Mouse (Mus musculus): ENCODE data around the gene Rapgef6. TPM values are rescaled to one million over a fixed set of nuclear protein-coding genes. Genes with fewer than 3 reads are reported as not detected.

The Rapgef6 gene
- polyA plus RNA-seq, 1 experiment from 2014 or later, result 20.1 TPM

DNA sequence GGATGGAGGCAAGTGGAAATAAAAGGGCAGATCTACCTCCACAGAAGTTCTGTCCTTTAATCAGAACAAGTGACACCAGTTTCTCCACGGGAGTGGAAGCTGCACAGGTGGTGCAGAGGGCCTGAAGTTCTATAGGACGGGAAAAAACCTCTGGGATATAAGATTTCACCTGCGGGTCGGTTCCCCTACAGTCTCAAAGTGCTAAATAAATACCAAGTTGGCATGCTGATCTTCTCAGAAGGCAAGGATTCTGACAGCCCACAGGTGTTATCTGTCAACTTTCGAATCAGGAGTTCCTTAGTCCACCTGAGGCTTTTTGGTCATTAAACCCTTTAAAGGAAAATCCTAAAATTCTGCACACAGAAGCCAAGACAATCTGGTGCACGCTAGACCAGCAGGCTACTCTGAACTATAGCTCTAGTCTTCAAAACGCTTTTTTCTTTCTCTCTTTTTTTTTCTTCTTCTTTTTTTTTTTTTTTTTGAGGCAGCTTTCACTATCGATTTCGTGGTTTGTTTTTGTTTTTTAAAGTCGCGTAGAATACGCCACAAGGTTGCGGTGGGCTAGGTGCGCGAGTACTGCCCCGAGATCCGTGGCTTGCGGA lies 619 bp upstream of the Rapgef6 start:
- H3K4me1 ChIP-seq (ENCODE audit: control insufficient read depth, low read depth, low read length), result peaks cover 18% of the 10 kb centered on the region
- peak overlapping the region; percentile 98 for H3K4me3 ChIP-seq (ENCODE audit: low read depth, low read length)
- ATAC-seq (ENCODE audit: low read depth), result no peak
- H3K9ac ChIP-seq (ENCODE audit: low read depth, low read length), result peak overlapping the region; percentile 74
- no peaks in the 10 kb centered on the region for H3K9me3 ChIP-seq (replicated peaks; ENCODE audit: control insufficient read depth, low read length)
- no peaks in the 10 kb centered on the region for H3K27me3 ChIP-seq (ENCODE audit: control insufficient read depth, insufficient read depth, low read depth, low read length)
- no peaks in the 10 kb centered on the region for H3K36me3 ChIP-seq (ENCODE audit: control insufficient read depth, insufficient read depth)
- H3K27ac ChIP-seq (ENCODE audit: low read length), result peak overlapping the region; percentile 97
- peak overlapping the region; percentile 85 for H3K4me2 ChIP-seq (ENCODE audit: low read depth, low read length)
- 2% methylated on average over 18 of the region's 18 CpGs for WGBS (ENCODE audit: insufficient replicate concordance)

DNA sequence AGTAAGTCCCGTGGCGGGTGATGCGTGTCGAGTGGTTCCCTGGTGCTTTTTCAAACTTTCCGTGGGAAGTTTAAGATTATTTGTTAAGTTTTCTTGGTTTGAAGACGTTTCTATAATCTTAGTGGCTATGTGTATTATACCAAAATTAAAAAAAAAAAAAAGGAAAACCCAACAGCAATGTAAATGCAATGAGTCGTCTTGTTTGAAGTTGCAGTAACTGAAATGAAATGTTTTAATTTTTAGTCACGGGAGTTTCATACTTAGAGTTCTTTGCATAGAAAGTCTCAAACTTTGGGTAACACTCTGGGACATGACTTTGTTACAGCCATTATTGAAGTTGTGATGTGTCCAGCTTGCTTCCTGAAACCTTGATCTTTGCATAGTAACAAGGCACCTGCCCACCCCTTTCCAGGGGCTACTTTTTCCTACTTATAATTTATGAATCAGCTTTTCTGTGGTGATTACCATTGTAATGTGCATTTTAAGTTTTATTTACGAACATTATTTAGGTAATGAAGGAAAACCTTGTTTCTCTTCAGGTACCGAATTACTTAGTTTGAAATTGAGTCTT lies 869 bp downstream of the Rapgef6 start:
- Histone ChIP-seq H3K4me2 (ENCODE audit: low read depth, low read length) (peak overlapping the region; percentile 71), H3K36me3 (ENCODE audit: control insufficient read depth, insufficient read depth) (no peaks in the 10 kb centered on the region), H3K4me3 (ENCODE audit: low read depth, low read length) (peak overlapping the region; percentile 98), H3K9me3 (replicated peaks; ENCODE audit: control insufficient read depth, low read length) (no peaks in the 10 kb centered on the region), H3K27ac (ENCODE audit: low read length) (peak overlapping the region; percentile 99), H3K4me1 (ENCODE audit: control insufficient read depth, low read depth, low read length) (peaks cover 24% of the 10 kb centered on the region), H3K27me3 (ENCODE audit: control insufficient read depth, insufficient read depth, low read depth, low read length) (no peaks in the 10 kb centered on the region), H3K9ac (ENCODE audit: low read depth, low read length) (peak overlapping the region; percentile 99)
- ATAC-seq (ENCODE audit: low read depth), result no peak
- WGBS (ENCODE audit: insufficient replicate concordance), result 6% methylated on average over 10 of the region's 10 CpGs

DNA sequence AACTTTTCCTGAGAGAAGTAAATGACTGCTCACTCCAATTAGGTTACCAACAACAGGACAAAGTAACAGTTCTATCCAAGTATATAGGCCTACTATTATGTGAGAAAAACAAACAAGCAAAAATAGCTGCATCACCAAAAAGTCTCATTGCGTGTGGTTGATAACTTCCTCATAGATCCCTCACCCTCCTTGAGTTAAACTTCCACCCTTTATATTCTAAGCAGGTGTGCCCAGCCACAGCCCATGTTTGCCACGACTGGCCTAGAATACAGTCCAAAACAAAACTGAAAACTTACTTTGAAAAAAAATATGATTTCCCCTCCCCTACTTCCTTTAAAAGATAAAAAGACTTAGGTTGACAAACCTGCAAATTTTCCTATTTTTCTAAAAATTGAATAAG lies 5.4 kb downstream of the Rapgef6 start:
- Histone ChIP-seq H3K4me1 (ENCODE audit: control insufficient read depth, low read depth, low read length) (peaks cover 19% of the 10 kb centered on the region), H3K4me3 (ENCODE audit: low read depth, low read length) (no peak overlapping the region), H3K36me3 (ENCODE audit: control insufficient read depth, insufficient read depth) (no peaks in the 10 kb centered on the region), H3K27me3 (ENCODE audit: control insufficient read depth, insufficient read depth, low read depth, low read length) (no peaks in the 10 kb centered on the region), H3K9me3 (replicated peaks; ENCODE audit: control insufficient read depth, low read length) (no peaks in the 10 kb centered on the region), H3K4me2 (ENCODE audit: low read depth, low read length) (no peak overlapping the region), H3K27ac (ENCODE audit: low read length) (no peak overlapping the region), H3K9ac (ENCODE audit: low read depth, low read length) (no peak overlapping the region)
- no peak for ATAC-seq (ENCODE audit: low read depth)
- WGBS (ENCODE audit: insufficient replicate concordance), result 27% methylated on average over 2 of the region's 2 CpGs

DNA sequence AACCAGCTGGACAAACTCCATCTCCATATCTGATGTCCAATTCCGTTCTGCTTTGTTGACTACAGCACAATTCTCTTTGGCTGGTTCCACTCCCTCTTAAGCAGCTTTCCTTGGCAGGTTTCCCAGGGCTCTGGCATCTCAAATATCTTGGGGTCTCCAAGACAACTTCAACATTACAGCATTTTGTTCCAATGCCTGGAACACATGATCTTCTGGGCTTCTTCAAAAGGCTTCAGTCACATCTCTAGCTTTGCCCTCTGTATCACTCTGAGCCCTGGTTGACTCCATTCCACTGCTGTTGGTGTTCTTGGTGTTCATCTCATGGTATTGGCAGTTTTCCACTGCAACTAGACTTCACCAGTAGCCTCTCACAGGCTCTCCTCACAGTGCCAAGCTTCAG lies 7.7 kb downstream of the Rapgef6 start:
- WGBS (ENCODE audit: insufficient replicate concordance), result 65% methylated on average over 1 of the region's 1 CpGs
- Histone ChIP-seq H3K9ac (ENCODE audit: low read depth, low read length) (no peak overlapping the region), H3K4me2 (ENCODE audit: low read depth, low read length) (no peak overlapping the region), H3K27ac (ENCODE audit: low read length) (0 out of 2 replicates have a peak overlapping the region, but pooled peaks have one; percentile 26), H3K27me3 (ENCODE audit: control insufficient read depth, insufficient read depth, low read depth, low read length) (no peaks in the 10 kb centered on the region), H3K4me3 (ENCODE audit: low read depth, low read length) (no peak overlapping the region), H3K4me1 (ENCODE audit: control insufficient read depth, low read depth, low read length) (peaks cover 16% of the 10 kb centered on the region), H3K36me3 (ENCODE audit: control insufficient read depth, insufficient read depth) (no peaks in the 10 kb centered on the region), H3K9me3 (replicated peaks; ENCODE audit: control insufficient read depth, low read length) (no peaks in the 10 kb centered on the region)
- no peak for ATAC-seq (ENCODE audit: low read depth)

DNA sequence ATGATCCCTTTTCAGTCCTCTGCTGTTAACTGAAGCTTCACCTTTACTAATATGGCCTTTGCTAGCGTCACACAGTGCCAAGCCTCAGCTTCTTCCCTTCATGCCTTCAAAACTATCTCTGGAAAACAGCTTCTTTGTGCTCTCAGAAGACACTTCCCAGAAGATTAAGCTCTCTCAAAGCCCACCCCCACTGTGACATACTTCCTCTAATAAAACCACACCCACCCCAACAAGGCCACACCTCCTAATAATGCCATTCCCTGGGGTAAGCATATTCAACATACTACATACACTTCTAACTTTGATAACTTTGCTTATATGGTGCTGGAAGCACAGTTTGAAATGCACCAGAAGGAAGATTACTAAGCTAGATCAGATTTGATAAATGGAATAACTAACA lies 8.3 kb downstream of the Rapgef6 start:
- H3K4me3 ChIP-seq (ENCODE audit: low read depth, low read length), result no peak overlapping the region
- H3K4me1 ChIP-seq (ENCODE audit: control insufficient read depth, low read depth, low read length), result peaks cover 19% of the 10 kb centered on the region
- H3K27me3 ChIP-seq (ENCODE audit: control insufficient read depth, insufficient read depth, low read depth, low read length), result no peaks in the 10 kb centered on the region
- H3K36me3 ChIP-seq (ENCODE audit: control insufficient read depth, insufficient read depth), result no peaks in the 10 kb centered on the region
- WGBS (ENCODE audit: insufficient replicate concordance), result 60% methylated on average over 1 of the region's 1 CpGs
- no peak overlapping the region for H3K9ac ChIP-seq (ENCODE audit: low read depth, low read length)
- no peak for ATAC-seq (ENCODE audit: low read depth)
- H3K4me2 ChIP-seq (ENCODE audit: low read depth, low read length), result no peak overlapping the region
- no peak overlapping the region for H3K27ac ChIP-seq (ENCODE audit: low read length)
- H3K9me3 ChIP-seq (replicated peaks; ENCODE audit: control insufficient read depth, low read length), result no peaks in the 10 kb centered on the region

DNA sequence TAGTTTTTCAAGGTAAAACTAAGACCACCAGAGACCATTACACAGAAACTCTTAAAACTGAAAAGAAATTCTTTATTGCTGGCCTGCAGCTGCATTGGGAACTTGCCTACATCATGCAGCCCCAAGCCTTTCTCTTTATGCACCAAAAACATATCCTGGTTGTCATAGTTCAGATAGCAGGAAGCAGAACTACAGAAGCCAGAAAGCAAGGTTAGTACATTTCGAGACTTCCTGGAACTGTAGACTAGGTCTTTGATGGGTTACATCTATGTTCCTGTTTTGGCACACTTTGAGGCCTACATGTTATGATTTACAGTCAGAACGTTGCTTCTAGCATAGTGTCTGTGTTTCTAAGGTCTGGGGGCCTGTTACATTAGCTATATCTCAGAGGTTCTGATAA lies 11.2 kb downstream of the Rapgef6 start:
- Histone ChIP-seq H3K4me1 (ENCODE audit: control insufficient read depth, low read depth, low read length) (peaks cover 13% of the 10 kb centered on the region), H3K27me3 (ENCODE audit: control insufficient read depth, insufficient read depth, low read depth, low read length) (no peaks in the 10 kb centered on the region), H3K4me3 (ENCODE audit: low read depth, low read length) (no peak overlapping the region), H3K9me3 (replicated peaks; ENCODE audit: control insufficient read depth, low read length) (no peaks in the 10 kb centered on the region), H3K4me2 (ENCODE audit: low read depth, low read length) (no peak overlapping the region), H3K9ac (ENCODE audit: low read depth, low read length) (no peak overlapping the region), H3K36me3 (ENCODE audit: control insufficient read depth, insufficient read depth) (no peaks in the 10 kb centered on the region), H3K27ac (ENCODE audit: low read length) (no peak overlapping the region)
- WGBS (ENCODE audit: insufficient replicate concordance), result 13% methylated on average over 2 of the region's 2 CpGs
- ATAC-seq (ENCODE audit: low read depth), result no peak

DNA sequence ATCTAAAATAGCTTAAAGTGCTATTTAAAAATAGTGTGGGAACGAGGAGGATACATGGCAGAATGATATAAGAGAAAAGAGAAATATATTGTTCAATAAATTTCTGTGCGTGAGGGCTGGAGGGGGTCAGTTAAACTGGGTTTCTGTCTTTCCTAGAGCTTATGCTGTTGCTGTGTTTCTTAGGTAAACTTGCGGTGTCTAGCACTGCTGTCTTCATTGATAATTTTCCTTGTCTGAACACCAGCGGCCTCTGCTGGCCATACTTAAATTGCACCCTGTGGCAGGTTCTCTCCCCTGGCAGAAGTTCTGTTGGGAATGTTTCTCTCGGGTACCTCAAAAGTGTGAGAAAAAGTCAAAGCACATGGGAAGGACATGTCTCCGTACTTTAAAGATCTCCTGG lies 12.2 kb downstream of the Rapgef6 start:
- ATAC-seq (ENCODE audit: low read depth), result peak; percentile 43; the same call in 1 of the 2 replicates
- H3K4me1 ChIP-seq (ENCODE audit: control insufficient read depth, low read depth, low read length), result peaks cover 13% of the 10 kb centered on the region

DNA sequence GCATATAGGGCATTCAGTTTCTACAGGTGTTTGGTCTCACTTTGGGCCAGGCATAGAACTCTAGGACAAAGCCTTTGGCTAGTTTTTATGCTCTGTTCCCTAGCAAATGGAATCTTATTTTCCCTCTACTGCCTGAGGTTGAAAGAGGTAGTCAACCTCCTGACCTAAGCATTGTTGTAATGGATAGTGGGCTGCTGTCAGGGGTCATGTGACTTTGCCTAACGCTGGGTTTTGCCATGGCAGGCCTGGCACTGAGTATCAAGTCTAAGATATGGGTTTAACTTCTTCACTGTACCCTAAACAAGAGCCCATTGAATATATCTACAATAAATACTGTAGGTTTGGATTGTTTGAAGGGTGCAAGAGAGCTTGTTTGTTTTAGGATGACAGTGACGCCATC lies 16.4 kb downstream of the Rapgef6 start:
- H3K27ac ChIP-seq (ENCODE audit: low read length), result no peak overlapping the region
- 67% methylated on average over 2 of the region's 2 CpGs for WGBS (ENCODE audit: insufficient replicate concordance)
- no peaks in the 10 kb centered on the region for H3K36me3 ChIP-seq (ENCODE audit: control insufficient read depth, insufficient read depth)
- H3K27me3 ChIP-seq (ENCODE audit: control insufficient read depth, insufficient read depth, low read depth, low read length), result no peaks in the 10 kb centered on the region
- peaks cover 10% of the 10 kb centered on the region for H3K4me1 ChIP-seq (ENCODE audit: control insufficient read depth, low read depth, low read length)
- H3K9ac ChIP-seq (ENCODE audit: low read depth, low read length), result no peak overlapping the region
- no peak overlapping the region for H3K4me2 ChIP-seq (ENCODE audit: low read depth, low read length)
- ATAC-seq (ENCODE audit: low read depth), result no peak
- no peak overlapping the region for H3K4me3 ChIP-seq (ENCODE audit: low read depth, low read length)
- H3K9me3 ChIP-seq (replicated peaks; ENCODE audit: control insufficient read depth, low read length), result no peaks in the 10 kb centered on the region

More for the DNA sequence above, 12.2 kb downstream of the Rapgef6 start:
- Histone ChIP-seq H3K36me3 (ENCODE audit: control insufficient read depth, insufficient read depth) (no peaks in the 10 kb centered on the region), H3K4me3 (ENCODE audit: low read depth, low read length) (no peak overlapping the region), H3K4me2 (ENCODE audit: low read depth, low read length) (no peak overlapping the region), H3K27me3 (ENCODE audit: control insufficient read depth, insufficient read depth, low read depth, low read length) (no peaks in the 10 kb centered on the region), H3K9me3 (replicated peaks; ENCODE audit: control insufficient read depth, low read length) (no peaks in the 10 kb centered on the region), H3K27ac (ENCODE audit: low read length) (no peak overlapping the region), H3K9ac (ENCODE audit: low read depth, low read length) (no peak overlapping the region)
- 26% methylated on average over 6 of the region's 6 CpGs for WGBS (ENCODE audit: insufficient replicate concordance)

DNA sequence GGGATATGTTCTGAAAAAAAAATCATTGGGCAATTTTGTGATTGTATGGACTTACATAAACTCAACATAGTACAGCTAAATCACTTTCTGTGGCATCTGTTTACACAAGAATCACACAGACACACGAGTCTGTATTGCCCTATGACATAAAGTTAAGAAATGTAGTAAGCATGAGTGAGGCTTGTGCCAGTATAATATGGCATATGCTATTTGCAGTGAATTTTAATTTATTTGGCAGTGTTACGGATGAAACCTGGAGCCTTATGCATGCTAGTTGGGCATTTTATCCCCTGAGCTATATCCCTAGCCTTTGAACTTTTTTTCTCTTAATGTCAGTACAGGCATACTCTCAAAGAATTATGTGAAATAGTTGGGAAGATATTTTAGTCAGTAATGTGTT lies 16.8 kb downstream of the Rapgef6 start:
- Histone ChIP-seq H3K4me3 (ENCODE audit: low read depth, low read length) (no peak overlapping the region), H3K4me2 (ENCODE audit: low read depth, low read length) (no peak overlapping the region), H3K9ac (ENCODE audit: low read depth, low read length) (no peak overlapping the region), H3K27me3 (ENCODE audit: control insufficient read depth, insufficient read depth, low read depth, low read length) (no peaks in the 10 kb centered on the region), H3K9me3 (replicated peaks; ENCODE audit: control insufficient read depth, low read length) (no peaks in the 10 kb centered on the region), H3K4me1 (ENCODE audit: control insufficient read depth, low read depth, low read length) (peaks cover 10% of the 10 kb centered on the region), H3K27ac (ENCODE audit: low read length) (no peak overlapping the region), H3K36me3 (ENCODE audit: control insufficient read depth, insufficient read depth) (no peaks in the 10 kb centered on the region)
- no peak for ATAC-seq (ENCODE audit: low read depth)
- 76% methylated on average over 2 of the region's 2 CpGs for WGBS (ENCODE audit: insufficient replicate concordance)

All from liver, embryonic 16.5 days (tissue).